Mouse (Mus musculus) small intestine, adult 2 months (tissue): ENCODE measurements around the gene Gm20388.

Experiments used
- CTCF ChIP-seq: fragments of 200-500 bp; IDR thresholded peaks from 2 replicates; pipeline ENCODE4 v1.5.1; 2012; ENCODE audit warnings: low read depth, mild to moderate bottlenecking, control low read depth, inconsistent platforms, low read length, moderate library complexity, mixed read lengths; ENCODE audit not compliant: insufficient replicate concordance, insufficient read length; ENCODE audit errors: extremely low read depth
- POLR2A ChIP-seq: fragments of 200-500 bp; IDR thresholded peaks from 2 replicates; pipeline ENCODE4 v1.6.1; 2012; ENCODE audit warnings: low read depth, mild to moderate bottlenecking, control low read depth, inconsistent platforms, low read length, moderate library complexity

DNA sequence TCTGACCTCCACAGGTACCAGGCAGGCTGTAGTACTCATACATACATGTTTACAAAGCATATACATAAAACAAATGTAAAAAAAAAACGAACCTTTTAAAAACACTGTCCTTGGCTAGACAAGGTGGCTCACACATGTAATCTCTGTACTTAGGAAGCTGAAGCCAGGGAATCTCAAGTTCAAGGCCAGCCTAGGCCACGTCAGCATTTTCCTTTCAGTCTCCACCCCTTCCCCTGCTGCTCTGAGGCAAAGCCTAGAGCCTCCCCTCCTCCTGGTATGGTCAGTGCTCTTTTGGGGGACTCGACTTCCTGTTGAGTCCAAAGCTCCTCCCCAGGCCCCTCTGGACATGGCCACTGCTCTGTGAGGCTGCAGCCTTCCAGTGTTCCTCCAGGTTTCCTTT is 3476.4 kb downstream of the Gm20388 start:
- no peak for TF ChIP-seq CTCF
- no peak for TF ChIP-seq POLR2A
